Mouse (Mus musculus): Measurements from ENCODE around the gene Tle6. TPM values are rescaled to one million over a fixed set of nuclear protein-coding genes. Genes with fewer than 3 reads are reported as not detected.

Tle6 gene
- total RNA-seq, 2 experiments from 2014 or later, result 4.1 to 5.0 TPM

DNA sequence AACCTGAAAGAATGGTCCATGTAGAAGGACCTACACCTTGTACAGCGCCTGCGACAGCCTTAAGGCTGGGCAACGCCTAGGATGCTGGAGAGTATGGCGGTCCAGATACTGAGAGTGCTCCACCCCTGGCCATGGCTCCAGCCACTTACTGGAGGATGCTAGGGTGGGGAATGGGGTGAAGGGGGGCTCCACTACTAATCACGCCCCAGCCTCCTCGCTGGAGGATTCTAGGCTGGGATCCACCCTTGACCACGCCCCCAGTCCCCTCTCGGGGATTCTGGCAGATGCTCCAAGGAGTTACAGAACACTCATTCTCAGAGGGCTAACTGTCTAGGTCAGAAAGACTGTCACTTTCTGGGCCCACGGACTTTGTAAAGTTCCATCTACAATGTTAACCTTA, 27.9 kb downstream of the Tle6 start:
- TF ChIP-seq CTCF (conservative IDR thresholded peaks at IDR 0.05), result no peak
- H3K4me3 ChIP-seq, result no peak overlapping the region
- H3K27ac ChIP-seq, result no peak overlapping the region
- no peak for DNase-seq (ENCODE audit: low spot score in 2 of 2)

- no peak for DNase-seq (ENCODE audit: low spot score in 2 of 2)
- no peak overlapping the region for H3K27ac ChIP-seq
- TF ChIP-seq CTCF (conservative IDR thresholded peaks at IDR 0.05), result no peak
- peak overlapping the region; percentile 71; the same call in 1 of the 2 replicates for H3K4me3 ChIP-seq
Observed at GRCm38 (mm10) chr10:81572133-81572671, 28.7 kb downstream of the Tle6 start.

GRCm38 (mm10) chr10:81571501-81571876, 29.4 kb downstream of the Tle6 start:
- no peak for TF ChIP-seq CTCF (conservative IDR thresholded peaks at IDR 0.05)
- DNase-seq (ENCODE audit: low spot score in 2 of 2), result peak; percentile 99 to 100
- peak overlapping the region; percentile 93 for H3K27ac ChIP-seq
- H3K4me3 ChIP-seq, result peak overlapping the region; percentile 71

- DNase-seq (ENCODE audit: low spot score in 2 of 2), result peak; percentile 94 to 95
- H3K4me3 ChIP-seq, result peak overlapping the region; percentile 71
- peak overlapping the region; percentile 93 for H3K27ac ChIP-seq
- TF ChIP-seq CTCF (conservative IDR thresholded peaks at IDR 0.05), result no peak; the same call in 1 of the 2 replicates
Observed at GRCm38 (mm10) chr10:81570831-81571500, 29.9 kb downstream of the Tle6 start.

GRCm38 (mm10) chr10:81570238-81570800, 30.6 kb downstream of the Tle6 start:
- TF ChIP-seq CTCF (conservative IDR thresholded peaks at IDR 0.05), result no peak
- no peak for DNase-seq (ENCODE audit: low spot score in 2 of 2)
- H3K4me3 ChIP-seq, result peak overlapping the region; percentile 71
- peak overlapping the region; percentile 93; the same call in 1 of the 2 replicates for H3K27ac ChIP-seq

GRCm38 (mm10) chr10:81569507-81570237, 31.2 kb downstream of the Tle6 start:
- no peak for DNase-seq (ENCODE audit: low spot score in 2 of 2)
- TF ChIP-seq CTCF (conservative IDR thresholded peaks at IDR 0.05), result no peak
- H3K27ac ChIP-seq, result no peak overlapping the region
- H3K4me3 ChIP-seq, result no peak overlapping the region

DNA sequence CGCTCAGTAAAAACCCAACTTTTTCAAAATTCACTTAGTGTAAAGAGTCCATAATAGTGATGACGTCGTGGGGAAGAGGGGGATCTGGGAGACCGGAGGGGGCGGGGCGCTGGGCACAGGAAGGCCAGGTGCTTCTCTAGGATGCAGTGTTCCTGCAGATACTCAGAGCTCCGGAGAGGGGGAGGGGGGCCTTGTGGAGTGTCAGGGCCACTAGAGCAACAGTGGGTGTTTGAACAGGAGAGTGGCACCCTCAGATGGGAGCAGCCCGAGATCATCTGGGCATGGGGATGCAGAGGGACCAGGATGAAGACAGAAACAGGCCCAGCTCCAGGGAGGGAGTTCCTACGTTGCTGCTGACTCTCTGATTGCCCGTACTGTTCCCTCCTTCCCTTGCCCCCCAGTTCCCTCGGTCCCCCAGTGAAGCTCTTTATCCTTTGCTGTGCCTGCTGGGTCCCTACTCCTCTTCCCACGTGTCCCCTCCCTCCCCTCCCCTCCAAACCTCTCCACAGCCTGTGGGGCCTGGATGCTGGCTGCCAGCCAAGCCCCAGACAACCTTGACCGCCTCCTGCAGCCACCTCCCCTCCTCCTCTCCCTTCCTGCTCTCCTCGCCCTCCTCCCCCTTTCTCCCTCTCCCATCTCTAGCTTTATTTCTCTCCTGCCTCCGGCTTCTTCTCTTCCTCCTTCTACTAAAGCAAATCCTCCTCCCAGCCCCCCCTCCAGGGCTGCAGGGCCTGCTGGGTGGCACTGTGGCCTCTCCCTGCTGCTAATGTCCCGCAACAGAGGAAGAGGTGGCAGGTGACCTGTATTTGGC, 32.3 kb downstream of the Tle6 start:
- no peak overlapping the region for H3K27ac ChIP-seq
- DNase-seq (ENCODE audit: low spot score in 2 of 2), result no peak
- TF ChIP-seq CTCF (conservative IDR thresholded peaks at IDR 0.05), result no peak
- H3K4me3 ChIP-seq, result no peak overlapping the region

- no peak overlapping the region for H3K27ac ChIP-seq
Observed at GRCm38 (mm10) chr10:81565257-81566228, 35.3 kb downstream of the Tle6 start.

DNA sequence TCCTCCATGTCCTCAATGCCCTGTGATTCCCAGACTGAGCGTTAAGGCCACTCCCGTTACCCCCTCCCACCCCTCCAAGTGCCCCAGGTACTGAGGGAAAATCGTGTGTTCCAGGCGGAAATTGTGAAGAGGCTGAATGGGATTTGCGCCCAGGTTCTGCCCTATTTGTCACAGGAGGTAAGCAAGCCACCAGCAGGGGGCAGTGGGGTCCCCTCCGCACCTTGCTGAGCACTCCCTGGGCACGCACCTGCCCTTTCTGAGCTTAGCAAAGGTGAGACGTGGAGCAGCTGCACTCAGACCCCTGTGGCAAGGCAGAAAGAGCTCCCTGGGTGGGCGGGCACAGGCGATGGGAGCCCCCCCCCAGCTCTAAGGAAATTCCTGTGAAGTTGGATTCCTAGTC, 36.1 kb downstream of the Tle6 start:
- Histone ChIP-seq H3K27ac (peak overlapping the region; percentile 24; the same call in 1 of the 2 replicates), H3K4me3 (no peak overlapping the region)
- DNase-seq (ENCODE audit: low spot score in 2 of 2), result peak in 1 of 2 experiments; percentile 66
- peak; percentile 78 for TF ChIP-seq CTCF (conservative IDR thresholded peaks at IDR 0.05)

More at GRCm38 (mm10) chr10:81565257-81566228, 35.3 kb downstream of the Tle6 start:
- no peak for DNase-seq (ENCODE audit: low spot score in 2 of 2)
- no peak overlapping the region for H3K4me3 ChIP-seq
- TF ChIP-seq CTCF (conservative IDR thresholded peaks at IDR 0.05), result no peak

GRCm38 (mm10) chr10:81564216-81564615, 36.7 kb downstream of the Tle6 start:
- H3K27ac ChIP-seq, result peak overlapping the region; percentile 24; the same call in 1 of the 2 replicates
- peak overlapping the region; percentile 24; the same call in 1 of the 2 replicates for H3K4me3 ChIP-seq
- DNase-seq (ENCODE audit: low spot score in 2 of 2), result no peak
- no peak for TF ChIP-seq CTCF (conservative IDR thresholded peaks at IDR 0.05)

GRCm38 (mm10) chr10:81563481-81563880, 37.4 kb downstream of the Tle6 start:
- H3K4me3 ChIP-seq, result no peak overlapping the region; the same call in 1 of the 2 replicates
- TF ChIP-seq CTCF (conservative IDR thresholded peaks at IDR 0.05), result no peak
- no peak for DNase-seq (ENCODE audit: low spot score in 2 of 2)
- peak overlapping the region; percentile 24; the same call in 1 of the 2 replicates for H3K27ac ChIP-seq
